Mouse (Mus musculus) E14TG2a.4 (cell line): ENCODE measurements around the gene Trpm4.

Experiments
- H3K27me3 ChIP-seq: 2 replicates; pipeline ENCODE4 v1.6.1; 2014; ENCODE audit warnings: low read length, control low read depth; ENCODE audit not compliant: insufficient read depth
- H3K36me3 ChIP-seq: 2 replicates; pipeline ENCODE4 v1.6.1; 2014; ENCODE audit warnings: low read length, control low read depth; ENCODE audit not compliant: insufficient read depth
- H3K4me1 ChIP-seq: replicated peaks from 2 replicates; pipeline ENCODE4 v1.6.1; 2014; ENCODE audit warnings: low read depth, low read length, control low read depth
- H3K4me3 ChIP-seq: replicated peaks from 2 replicates; pipeline ENCODE4 v1.5.1; 2014; ENCODE audit warnings: mild to moderate bottlenecking, low read length
- H3K9me3 ChIP-seq: 2 replicates; pipeline ENCODE4 v1.6.1; 2014; ENCODE audit warnings: low read length, control low read depth
- CTCF ChIP-seq: conservative IDR thresholded peaks from 2 replicates; pipeline ENCODE4 v1.5.1; 2014; ENCODE audit warnings: low read length
- NANOG ChIP-seq: IDR thresholded peaks from 2 replicates; pipeline ENCODE4 v1.6.1; 2014; ENCODE audit warnings: borderline replicate concordance, low read length, mixed read lengths
- POU5F1 ChIP-seq: IDR thresholded peaks from 2 replicates; pipeline ENCODE4 v1.6.1; 2014; ENCODE audit warnings: low read length, borderline replicate concordance

Gene Trpm4

GRCm38 (mm10) chr7:45296626-45297025, 37.0 kb downstream of the Trpm4 start:
- TF ChIP-seq NANOG, result no peak
- TF ChIP-seq CTCF, result no peak
- TF ChIP-seq POU5F1, result no peak
- Histone ChIP-seq H3K4me3 (no peak overlapping the region), H3K4me1 (peaks cover 31% of the 10 kb centered on the region), H3K9me3 (peaks cover 15% of the 10 kb centered on the region), H3K36me3 (no peaks in the 10 kb centered on the region), H3K27me3 (0 out of 2 replicates have a peak, but pooled peaks cover 3% of the 10 kb centered on the region)

GRCm38 (mm10) chr7:45286486-45286885, 47.1 kb downstream of the Trpm4 start:
- Histone ChIP-seq H3K4me3 (no peak overlapping the region), H3K27me3 (peaks cover 19% of the 10 kb centered on the region), H3K9me3 (peaks cover under 1% of the 10 kb centered on the region; the same call in 1 of the 2 replicates), H3K36me3 (no peaks in the 10 kb centered on the region), H3K4me1 (peaks cover 36% of the 10 kb centered on the region)
- TF ChIP-seq NANOG (no peak), CTCF (no peak), POU5F1 (no peak)

- Histone ChIP-seq H3K36me3 (no peaks in the 10 kb centered on the region), H3K27me3 (peaks cover 6% of the 10 kb centered on the region), H3K4me1 (peaks cover 34% of the 10 kb centered on the region), H3K4me3 (peak within 1 kb of the TSS; percentile 81), H3K9me3 (no peaks in the 10 kb centered on the region)
- TF ChIP-seq POU5F1 (no peak), CTCF (no peak), NANOG (no peak)
Observed at GRCm38 (mm10) chr7:45277136-45277760, 56.3 kb downstream of the Trpm4 start, which contains the start of gene Slc6a21. Slc6a21 (plus strand) TSS chr7:45277513.

- peaks cover 7% of the 10 kb centered on the region; the same call in 1 of the 2 replicates for H3K27me3 ChIP-seq
- TF ChIP-seq CTCF (no peak), POU5F1 (no peak)
Observed at GRCm38 (mm10) chr7:45273672-45274071, 59.9 kb downstream of the Trpm4 start.

GRCm38 (mm10) chr7:45272786-45273412, 60.7 kb downstream of the Trpm4 start:
- TF ChIP-seq NANOG, result no peak
- TF ChIP-seq CTCF, result no peak
- TF ChIP-seq POU5F1, result no peak
- Histone ChIP-seq H3K36me3 (no peaks in the 10 kb centered on the region), H3K4me1 (peaks cover 49% of the 10 kb centered on the region), H3K4me3 (peak overlapping the region; percentile 32), H3K9me3 (peaks cover 3% of the 10 kb centered on the region; the same call in 1 of the 2 replicates), H3K27me3 (peaks cover 8% of the 10 kb centered on the region; the same call in 1 of the 2 replicates)

More at GRCm38 (mm10) chr7:45273672-45274071, 59.9 kb downstream of the Trpm4 start:
- H3K4me1 ChIP-seq, result peaks cover 41% of the 10 kb centered on the region
- H3K4me3 ChIP-seq, result peak overlapping the region; percentile 32
- no peaks in the 10 kb centered on the region for H3K36me3 ChIP-seq
- peaks cover 3% of the 10 kb centered on the region; the same call in 1 of the 2 replicates for H3K9me3 ChIP-seq

- H3K27me3 ChIP-seq, result 0 out of 2 replicates have a peak, but pooled peaks cover 2% of the 10 kb centered on the region
- no peak overlapping the region for H3K4me3 ChIP-seq
- H3K9me3 ChIP-seq, result no peaks in the 10 kb centered on the region
- TF ChIP-seq CTCF, result no peak
- no peak for TF ChIP-seq NANOG
- no peak for TF ChIP-seq POU5F1
- peaks cover 49% of the 10 kb centered on the region for H3K4me1 ChIP-seq
- H3K36me3 ChIP-seq, result no peaks in the 10 kb centered on the region
Observed at GRCm38 (mm10) chr7:45265518-45265917, 68.1 kb downstream of the Trpm4 start.

GRCm38 (mm10) chr7:45264348-45264747, 69.2 kb downstream of the Trpm4 start:
- TF ChIP-seq POU5F1, result no peak
- no peak for TF ChIP-seq NANOG
- TF ChIP-seq CTCF, result no peak
- Histone ChIP-seq H3K4me1 (peaks cover 49% of the 10 kb centered on the region), H3K27me3 (0 out of 2 replicates have a peak, but pooled peaks cover 2% of the 10 kb centered on the region), H3K36me3 (no peaks in the 10 kb centered on the region), H3K4me3 (no peak overlapping the region), H3K9me3 (no peaks in the 10 kb centered on the region)

GRCm38 (mm10) chr7:45263006-45263607, 70.5 kb downstream of the Trpm4 start:
- TF ChIP-seq CTCF, result no peak
- no peak for TF ChIP-seq NANOG
- TF ChIP-seq POU5F1, result no peak

More at GRCm38 (mm10) chr7:45263006-45263607, 70.5 kb downstream of the Trpm4 start:
- no peaks in the 10 kb centered on the region for H3K9me3 ChIP-seq
- no peak overlapping the region for H3K4me3 ChIP-seq
- H3K36me3 ChIP-seq, result no peaks in the 10 kb centered on the region
- H3K27me3 ChIP-seq, result no peaks in the 10 kb centered on the region
- H3K4me1 ChIP-seq, result peaks cover 37% of the 10 kb centered on the region
